Mouse (Mus musculus) heart, postnatal 25 days (tissue): Measurements from ENCODE around the gene Samd10. TPM values are rescaled to one million over a fixed set of nuclear protein-coding genes. Genes with fewer than 3 reads are reported as not detected.

Experiments used
- DNase-seq: peaks from one replicate; pipeline ENCODE4 v3.0.0; 2022; ENCODE audit warnings: low spot score
- intact Hi-C: fragments of 180-260 bp; cut with DNase I; formaldehyde crosslinking; loops from one replicate; pipeline ENCODE4 v1.15.1; 2025
- microRNA-seq: library from miRNA; unstranded; fragments of <30 nt; microRNA quantifications from one replicate; pipeline ENCODE4 v1.2.0, GENCODE M21; 2022
- total RNA-seq, 2 experiments: library from RNA; stranded (reverse); gene quantifications; 2 replicates each; pipeline ENCODE4 v1.2.3; 2021

Samd10 gene
- total RNA-seq, 2 experiments from 2014 or later = 1.2 to 1.4 TPM

- intact Hi-C loops = no loop called here
- DNase-seq = no peak
Measured at GRCm38 (mm10) chr2:181546142-181546541, 52.9 kb downstream of the Samd10 start.

Small RNA genes within 50 kb of the gene (microRNA-seq; reads per million reads assigned to microRNA genes)
- not detected for gene Mir7006

Other genes with a start within 250 kb of the Samd10 start
- gene Zgpat, start 234.3 kb downstream of the Samd10 start, total RNA-seq = 10 to 100 TPM; 18.3 to 21.2 TPM
- gene Arfrp1, start 233.8 kb downstream of the Samd10 start, total RNA-seq = 10 to 100 TPM; 54.3 to 54.9 TPM
- gene Lime1, start 219.1 kb downstream of the Samd10 start, total RNA-seq = 1 to 10 TPM; 7.0 to 7.4 TPM
- 10 to 100 TPM; 10.1 to 14.2 TPM for gene Zbtb46, start 139.8 kb downstream of the Samd10 start, total RNA-seq
- gene Abhd16b, start 106.0 kb downstream of the Samd10 start, total RNA-seq = not detected
- 10 to 100 TPM; 59.7 to 66.0 TPM for gene Tpd52l2, start 102.1 kb downstream of the Samd10 start, total RNA-seq
- gene Dnajc5, start 78.7 kb downstream of the Samd10 start, total RNA-seq = 10 to 100 TPM; 65.4 to 67.8 TPM
- 10 to 100 TPM; 39.0 to 46.7 TPM for gene Uckl1, start 14.3 kb downstream of the Samd10 start, total RNA-seq
- 10 to 100 TPM; 29.2 to 32.7 TPM for gene Prpf6, start 7.3 kb downstream of the Samd10 start, total RNA-seq
- gene Zfp512b, start 6.4 kb downstream of the Samd10 start, total RNA-seq = 10 to 100 TPM; 18.3 to 18.7 TPM
- not detected for gene Gm29797, start 57.8 kb upstream of the Samd10 start, total RNA-seq
- 10 to 100 TPM; 40.2 to 56.9 TPM for gene Sox18, start 72.4 kb upstream of the Samd10 start, total RNA-seq
- gene Tcea2, start 81.1 kb upstream of the Samd10 start, total RNA-seq = 1 to 10 TPM; 5.8 to 6.4 TPM
- gene Rgs19, start 94.8 kb upstream of the Samd10 start, total RNA-seq = 1 to 10 TPM; 5.8 to 7.7 TPM
- gene Lkaaear1, start 99.2 kb upstream of the Samd10 start, total RNA-seq = not detected
- gene Oprl1, start 115.8 kb upstream of the Samd10 start, total RNA-seq = not detected
- not detected for gene Myt1, start 164.1 kb upstream of the Samd10 start, total RNA-seq
- 10 to 100 TPM; 47.1 to 58.6 TPM for gene Pcmtd2, start 238.6 kb upstream of the Samd10 start, total RNA-seq